Mouse (Mus musculus) thymus, postnatal 10 days (tissue): ENCODE measurements around the gene Chsy1.

Source experiments
- DNase-seq, 2 experiments: peaks; one replicate each; pipeline ENCODE4 v3.0.0; 2021; ENCODE audit warnings: low spot score in 2 of 2

Gene Chsy1

GRCm38 (mm10) chr7:66212887-66213286 lies 103.6 kb downstream of the Chsy1 start:
- DNase-seq: no peak

DNA sequence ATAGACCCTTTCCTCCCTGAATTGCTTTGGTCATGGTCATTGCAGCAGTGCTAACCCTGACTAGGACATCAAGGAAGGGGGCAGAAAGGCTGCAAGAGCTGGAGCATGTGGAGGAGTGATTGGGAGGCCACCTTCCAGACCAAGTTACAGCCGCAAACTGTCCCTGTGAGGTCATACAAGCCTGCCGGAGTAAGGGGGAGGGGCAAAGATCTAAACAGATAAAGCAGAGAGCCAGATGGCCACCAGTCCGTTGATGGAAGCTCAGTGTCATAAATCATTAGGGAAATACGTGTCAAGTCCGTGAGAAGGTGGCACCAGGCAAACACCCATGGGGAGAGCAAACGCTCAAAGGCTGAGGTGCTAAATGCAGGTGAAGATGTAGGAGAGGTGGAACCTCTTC lies 105.2 kb downstream of the Chsy1 start:
- no peak for DNase-seq

- no peak for DNase-seq
These were observed 106.6 kb downstream of the Chsy1 start for GRCm38 (mm10) chr7:66215911-66216310.

GRCm38 (mm10) chr7:66217011-66217410 lies 107.7 kb downstream of the Chsy1 start:
- no peak for DNase-seq

- no peak for DNase-seq
These were observed 108.3 kb downstream of the Chsy1 start for GRCm38 (mm10) chr7:66217531-66218094.

GRCm38 (mm10) chr7:66218193-66219014 lies 109.1 kb downstream of the Chsy1 start:
- no peak for DNase-seq

DNA sequence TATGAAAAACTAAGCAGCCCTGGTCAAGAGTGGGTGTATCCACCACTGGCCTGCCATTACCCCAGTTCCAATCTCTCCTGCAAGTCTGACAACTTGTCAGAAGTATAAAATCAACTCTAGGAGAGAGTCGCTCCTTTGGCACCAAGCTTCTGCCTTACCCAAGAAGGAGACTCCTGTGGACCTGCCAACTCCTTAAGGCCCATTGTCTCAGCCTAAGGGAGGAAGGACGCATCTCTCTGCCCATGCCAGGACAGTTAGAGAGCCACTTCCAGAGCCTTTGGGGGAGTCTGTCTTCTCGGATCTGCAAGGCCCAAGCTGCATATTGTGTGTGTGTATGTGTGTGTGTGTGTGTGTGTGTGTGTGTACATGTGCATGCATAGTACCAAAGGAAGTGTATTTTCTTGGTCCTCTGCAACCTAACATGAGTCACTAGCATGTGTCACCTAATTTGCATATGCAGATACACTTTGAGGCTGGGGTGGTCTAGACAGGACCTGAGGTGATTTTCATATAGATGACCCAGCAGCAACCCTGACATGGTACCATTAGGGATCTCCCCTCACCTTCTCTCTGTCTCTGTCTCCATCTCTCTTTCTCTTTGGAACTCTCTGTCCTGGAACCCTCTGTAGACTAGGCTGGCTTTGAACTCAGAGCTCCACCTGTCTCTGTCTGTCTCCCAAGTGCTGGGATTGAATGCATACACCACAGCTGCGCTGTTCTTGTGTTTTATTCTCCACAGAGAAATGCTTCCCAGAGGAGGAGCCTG lies 109.9 kb downstream of the Chsy1 start:
- no peak for DNase-seq

GRCm38 (mm10) chr7:66219794-66220227 lies 110.5 kb downstream of the Chsy1 start:
- no peak for DNase-seq

GRCm38 (mm10) chr7:66222621-66223091 lies 113.3 kb downstream of the Chsy1 start:
- no peak for DNase-seq
